Mouse (Mus musculus) ES-E14 (cell line): ENCODE results near the gene 1700067K01Rik.

Experiments
- CHD2 ChIP-seq: IDR thresholded peaks from 2 replicates; pipeline ENCODE4 v1.6.1; 2014; ENCODE audit warnings: mild to moderate bottlenecking, low read depth, low read length, inconsistent platforms
- HCFC1 ChIP-seq: IDR thresholded peaks from 2 replicates; pipeline ENCODE4 v1.6.1; 2012; ENCODE audit warnings: low read length, inconsistent platforms, borderline replicate concordance; ENCODE audit not compliant: insufficient read depth
- MAFK ChIP-seq: IDR thresholded peaks from 2 replicates; pipeline ENCODE4 v1.6.1; 2014; ENCODE audit warnings: mild to moderate bottlenecking, low read depth, low read length, inconsistent platforms; ENCODE audit not compliant: insufficient read depth
- ZC3H11A ChIP-seq: IDR thresholded peaks from 2 replicates; pipeline ENCODE4 v1.6.1; 2012; ENCODE audit warnings: low read depth, mild to moderate bottlenecking, inconsistent platforms, low read length, borderline replicate concordance
- ZNF384 ChIP-seq: IDR thresholded peaks from 2 replicates; pipeline ENCODE4 v1.6.1; 2012; ENCODE audit warnings: low read depth, low read length, inconsistent platforms

DNA sequence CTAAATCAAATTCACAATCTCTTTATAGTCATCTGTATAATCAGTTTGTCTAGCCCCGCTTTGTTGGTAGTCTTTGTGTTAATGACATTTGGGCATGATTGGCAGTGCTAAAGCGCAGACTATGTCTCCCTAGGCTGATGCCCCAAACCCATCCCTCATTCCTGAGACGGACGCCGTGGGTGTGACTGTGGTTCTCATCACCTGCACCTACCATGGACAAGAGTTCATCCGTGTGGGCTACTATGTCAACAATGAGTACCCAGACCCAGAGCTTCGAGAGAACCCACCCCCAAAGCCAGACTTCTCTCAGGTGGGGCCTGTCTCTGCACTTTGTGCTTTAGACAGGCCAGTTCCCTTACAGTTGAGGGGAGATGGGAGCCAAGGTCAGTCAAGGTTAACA lies 33.6 kb upstream of the 1700067K01Rik start:
- no peak for TF ChIP-seq ZNF384
- TF ChIP-seq MAFK = no peak
- no peak for TF ChIP-seq ZC3H11A
- TF ChIP-seq CHD2 = no peak
- no peak for TF ChIP-seq HCFC1
